Mouse (Mus musculus) CD4-positive, CD25-positive, alpha-beta regulatory T cell, adult 2 months (primary cell): ENCODE results near the gene Naa38.

Experiments used
- DNase-seq: peaks from one replicate; pipeline ENCODE4 v3.0.0-alpha.2; 2012; ENCODE audit warnings: low read depth, low spot score

The Naa38 gene

DNA sequence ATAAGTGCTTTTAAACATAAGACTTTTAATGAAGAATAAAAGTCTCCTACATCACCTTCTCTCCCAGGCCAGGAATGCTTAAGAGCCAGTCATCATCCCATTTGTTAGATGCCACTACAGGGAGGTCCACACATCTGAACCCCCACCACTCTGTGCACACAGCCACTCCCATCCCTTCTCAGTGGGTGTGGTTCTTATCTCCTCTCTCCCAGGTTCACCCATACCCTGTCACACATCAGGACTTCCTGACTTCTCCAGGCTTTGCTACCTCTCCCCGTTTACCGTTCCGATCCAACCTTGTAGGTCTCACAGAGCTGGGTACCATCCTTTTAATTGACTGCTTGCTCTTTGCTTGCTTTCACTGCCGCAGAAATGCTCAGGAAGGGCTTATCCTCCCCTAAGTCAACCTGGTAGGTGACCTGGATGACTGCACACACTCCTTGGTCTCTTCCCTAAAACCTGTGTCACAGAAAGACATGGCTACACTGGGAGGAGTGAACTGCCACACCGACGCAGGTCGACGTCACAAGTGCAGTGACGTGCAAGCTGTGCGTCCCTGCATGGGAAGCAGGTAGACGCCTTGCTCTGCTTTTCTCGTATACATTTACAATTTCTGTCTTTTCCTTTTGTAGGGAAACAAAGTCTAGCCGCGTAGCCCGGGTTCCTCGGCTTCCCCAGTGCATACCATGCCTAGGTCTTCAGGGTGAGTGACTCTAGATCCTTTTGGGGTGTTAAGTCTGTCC is 21.9 kb upstream of the Naa38 start:
- DNase-seq, result no peak

DNA sequence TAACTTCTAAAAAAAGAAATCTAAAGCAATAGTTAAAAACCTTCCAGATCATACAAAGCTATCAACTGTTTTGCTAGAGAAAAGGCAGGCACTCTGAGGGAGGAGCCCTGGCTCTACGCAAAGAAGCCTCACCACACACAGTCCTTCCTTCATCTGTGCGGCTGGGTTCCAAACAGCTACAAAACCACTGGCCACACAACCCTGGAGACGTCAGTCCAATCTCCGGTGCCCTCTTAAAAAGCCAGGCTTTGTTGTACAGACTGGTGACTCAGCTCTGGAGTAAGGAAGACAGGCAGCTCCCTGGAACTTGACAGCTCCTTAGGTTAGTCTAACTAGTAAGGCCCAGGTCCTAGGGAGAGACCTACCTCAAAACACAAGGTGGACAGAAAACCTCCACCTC is 19.6 kb upstream of the Naa38 start:
- no peak for DNase-seq

DNA sequence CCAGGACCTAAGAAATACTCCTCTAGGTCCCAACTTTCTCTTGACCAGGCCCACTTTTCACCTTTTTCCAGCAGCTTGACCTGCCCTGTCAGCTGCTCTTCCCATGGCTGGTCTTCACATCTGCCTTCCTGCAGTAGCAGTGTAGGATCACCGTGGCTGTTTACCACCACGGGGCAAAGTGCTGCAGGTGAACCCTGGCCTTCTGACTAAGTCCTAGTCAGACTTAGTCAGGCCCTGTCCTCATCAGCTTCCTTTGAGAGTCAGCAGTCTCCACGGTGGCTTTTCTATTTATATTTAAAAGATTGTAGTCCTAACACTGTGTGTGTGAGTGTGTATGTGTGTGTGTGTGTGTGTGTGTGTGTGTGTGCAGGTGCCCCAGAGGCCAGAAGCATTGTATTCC is 17.5 kb upstream of the Naa38 start:
- no peak for DNase-seq

DNA sequence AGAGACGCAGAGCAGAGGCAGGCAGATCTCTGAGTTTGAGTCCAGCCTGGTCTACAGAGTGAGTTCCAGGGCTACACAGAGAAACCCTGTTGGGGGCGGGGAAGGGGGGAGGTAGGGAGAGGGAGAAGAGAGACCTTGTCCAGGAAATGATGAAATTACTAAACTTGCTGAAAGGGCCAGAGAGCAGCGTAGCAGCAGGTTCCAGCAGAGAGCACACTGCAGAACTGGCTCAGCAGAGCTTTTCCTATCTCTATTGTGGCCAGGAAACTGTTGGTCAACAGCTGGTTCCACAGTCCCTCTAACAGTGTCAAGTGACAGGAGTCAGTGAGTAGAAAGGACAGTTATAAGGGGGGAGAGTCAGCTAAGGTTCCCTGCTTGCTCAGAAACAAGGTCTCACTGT is 15.7 kb upstream of the Naa38 start:
- no peak for DNase-seq

DNA sequence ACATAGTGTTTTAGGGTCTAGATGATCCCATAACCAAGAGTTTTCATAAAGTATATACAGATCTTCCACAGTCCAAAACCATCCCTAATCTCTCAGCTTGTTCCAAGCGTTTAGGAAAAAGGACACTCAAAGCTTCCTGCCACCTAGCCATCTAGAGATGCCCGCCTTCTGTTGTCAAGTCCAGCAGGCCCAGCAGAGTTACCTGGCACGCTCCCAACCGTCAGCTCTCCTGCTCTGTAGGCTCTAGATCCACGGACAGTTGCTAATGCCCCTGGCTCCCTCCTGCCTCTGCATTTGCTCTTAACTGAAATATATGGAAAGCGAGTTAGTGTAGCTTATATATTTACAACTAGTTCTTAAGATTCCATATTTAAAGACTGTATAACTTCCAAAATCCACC is 13.9 kb upstream of the Naa38 start:
- DNase-seq, result no peak

DNA sequence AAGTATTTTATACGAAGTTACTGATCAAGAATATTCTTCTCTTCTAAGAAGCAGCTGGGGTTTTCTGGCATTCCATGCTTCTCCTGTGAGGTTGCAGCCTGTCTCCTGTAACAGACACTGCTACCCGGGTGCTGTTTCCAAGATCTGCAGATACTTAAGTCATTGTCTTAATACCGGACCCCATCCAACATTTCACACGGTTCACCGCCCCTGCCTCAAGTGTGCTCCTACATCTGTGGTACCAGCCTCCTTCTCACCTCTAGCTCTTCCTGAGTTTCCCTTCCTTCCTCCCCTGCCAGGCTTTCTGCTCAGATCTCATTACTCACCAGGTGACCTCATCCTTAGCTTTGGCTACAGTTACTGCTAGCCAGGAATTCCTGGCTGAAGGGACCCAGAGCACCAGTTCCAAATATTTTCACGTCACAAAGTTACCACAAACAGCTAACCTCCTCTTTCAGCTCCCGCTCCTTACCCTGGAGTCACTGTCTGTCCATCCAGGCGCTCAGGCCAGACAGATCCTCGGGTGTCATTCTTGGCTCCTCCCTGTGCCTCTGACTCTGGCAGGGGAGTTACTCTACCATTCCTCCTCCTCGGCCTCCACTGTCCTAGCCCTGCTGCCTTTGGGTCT is 12.7 kb upstream of the Naa38 start:
- DNase-seq, result no peak

DNA sequence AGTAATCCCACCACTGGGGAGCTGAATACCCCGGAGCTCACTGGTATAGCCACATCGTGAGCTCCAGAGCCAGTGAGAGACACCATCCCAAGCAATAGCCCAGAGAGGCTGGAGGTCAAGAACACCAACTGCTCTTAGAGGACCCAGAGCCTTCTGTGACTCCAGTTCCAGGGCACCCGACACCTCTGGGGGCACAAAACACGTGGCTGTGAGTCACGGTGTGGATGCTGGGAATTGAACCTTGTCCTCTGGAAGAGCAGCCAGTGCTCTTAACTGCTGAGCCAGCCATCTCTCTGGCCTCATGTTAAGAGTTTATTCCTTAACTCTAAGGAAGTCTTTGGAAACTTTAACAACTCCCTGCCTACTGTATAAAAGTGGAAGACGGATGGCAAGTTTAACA is 10.3 kb upstream of the Naa38 start:
- DNase-seq, result no peak

DNA sequence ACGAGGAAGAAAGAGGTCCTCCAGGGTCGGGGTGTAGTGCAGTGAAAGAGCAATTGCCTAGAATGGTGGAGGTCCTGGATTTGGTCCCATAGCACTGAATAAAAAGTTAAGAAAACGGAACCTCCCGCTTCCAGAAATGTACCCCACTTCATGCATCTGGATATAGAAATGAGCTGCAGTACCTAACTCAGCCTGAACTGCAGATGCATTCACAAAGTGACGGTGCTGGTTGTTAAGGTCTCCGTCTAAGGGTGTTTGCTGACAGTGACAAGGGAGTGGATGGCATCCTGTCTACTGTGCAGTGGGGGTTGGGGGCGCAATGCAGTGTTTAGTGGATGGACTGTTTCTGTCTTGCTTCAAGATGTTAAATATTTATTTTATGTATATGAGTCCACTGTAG is 8.5 kb upstream of the Naa38 start:
- no peak for DNase-seq

DNA sequence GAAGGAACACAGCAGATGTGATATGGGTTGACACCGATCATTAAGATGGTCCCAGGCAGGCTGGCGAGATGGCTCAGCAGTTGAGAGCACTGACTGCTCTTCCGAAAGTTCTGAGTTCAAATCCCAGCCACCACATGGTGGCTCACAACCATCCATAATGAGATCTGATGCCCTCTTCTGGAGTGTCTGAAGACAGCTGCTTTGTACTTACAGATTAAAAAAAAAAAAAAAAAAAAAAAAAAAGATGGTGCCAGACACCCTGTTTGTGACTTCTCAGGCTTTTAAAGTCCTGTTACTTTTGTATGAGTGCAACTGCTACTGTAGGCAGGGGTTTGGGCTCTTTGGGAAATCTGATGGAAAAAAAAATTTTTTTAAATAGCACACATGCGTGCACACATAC is 6.6 kb upstream of the Naa38 start:
- DNase-seq, result no peak

DNA sequence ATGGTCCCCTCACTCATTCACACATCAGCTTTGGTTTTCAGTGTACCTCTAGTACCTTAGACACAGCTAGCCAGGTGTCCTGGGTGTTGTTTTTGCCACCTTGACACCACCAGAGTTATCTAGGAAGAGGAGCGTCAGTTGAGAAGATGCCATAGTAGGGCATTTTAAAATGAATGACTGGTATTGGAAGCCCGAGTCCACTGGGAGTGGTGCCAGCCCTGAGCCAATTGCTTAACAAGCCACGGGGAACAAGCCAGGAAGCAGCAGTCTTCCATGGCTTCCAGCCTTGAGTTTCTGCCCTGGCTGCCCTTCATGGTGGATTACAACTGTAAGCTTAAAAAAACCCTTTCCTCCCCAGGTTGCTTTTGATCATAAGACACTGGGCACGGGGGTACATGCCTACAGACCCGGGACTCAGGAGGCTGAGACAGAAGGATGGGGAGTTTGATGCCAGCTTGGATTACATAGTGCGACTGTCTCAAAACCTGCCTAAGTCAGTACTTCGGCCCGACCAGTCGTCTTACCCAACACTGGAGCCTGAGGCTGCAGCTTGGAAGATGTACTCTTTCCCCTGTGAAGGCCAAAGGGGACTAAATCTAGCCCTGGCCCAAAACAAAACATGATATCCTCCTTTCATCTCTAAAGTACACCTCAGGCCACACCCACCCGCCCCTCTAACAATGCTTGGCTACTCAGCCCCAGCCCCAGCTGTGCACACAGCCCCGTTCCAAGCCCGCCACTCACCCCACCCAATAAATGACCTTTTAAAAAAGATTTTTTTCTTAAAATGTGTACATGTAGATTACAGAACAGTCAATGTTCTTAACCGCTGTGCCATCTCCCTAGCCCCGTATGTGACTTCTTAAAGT is 5.5 kb upstream of the Naa38 start:
- DNase-seq, result peak; percentile 14

DNA sequence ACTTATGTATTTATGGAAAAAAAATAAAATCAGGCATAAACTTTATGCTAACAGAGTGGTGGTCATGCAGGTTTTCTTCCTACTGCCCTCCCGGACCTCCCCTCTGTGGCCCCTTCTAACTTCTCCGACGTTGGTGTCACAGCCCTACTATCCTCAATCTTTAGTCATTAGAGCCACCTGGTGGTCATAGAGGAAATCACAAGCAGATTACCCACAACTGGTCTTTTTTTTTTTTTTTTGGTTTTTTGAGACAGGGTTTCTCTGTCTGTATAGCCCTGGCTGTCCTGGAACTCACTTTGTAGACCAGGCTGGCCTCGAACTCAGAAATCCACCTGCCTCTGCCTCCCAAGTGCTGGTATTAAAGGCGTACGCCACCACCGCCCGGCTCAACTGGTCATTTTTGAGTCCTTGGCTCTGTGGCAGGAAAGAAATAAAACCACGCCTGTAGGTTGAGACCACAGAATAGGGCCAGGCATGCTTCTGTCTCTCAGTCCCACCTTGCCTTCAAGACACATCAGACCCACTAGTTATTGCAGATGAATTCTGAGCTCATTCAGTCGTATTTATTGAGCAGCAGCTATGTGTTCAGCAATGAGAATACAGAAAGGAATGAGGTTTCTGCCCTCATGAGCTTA is 4.8 kb upstream of the Naa38 start:
- DNase-seq, result peak; percentile 86

DNA sequence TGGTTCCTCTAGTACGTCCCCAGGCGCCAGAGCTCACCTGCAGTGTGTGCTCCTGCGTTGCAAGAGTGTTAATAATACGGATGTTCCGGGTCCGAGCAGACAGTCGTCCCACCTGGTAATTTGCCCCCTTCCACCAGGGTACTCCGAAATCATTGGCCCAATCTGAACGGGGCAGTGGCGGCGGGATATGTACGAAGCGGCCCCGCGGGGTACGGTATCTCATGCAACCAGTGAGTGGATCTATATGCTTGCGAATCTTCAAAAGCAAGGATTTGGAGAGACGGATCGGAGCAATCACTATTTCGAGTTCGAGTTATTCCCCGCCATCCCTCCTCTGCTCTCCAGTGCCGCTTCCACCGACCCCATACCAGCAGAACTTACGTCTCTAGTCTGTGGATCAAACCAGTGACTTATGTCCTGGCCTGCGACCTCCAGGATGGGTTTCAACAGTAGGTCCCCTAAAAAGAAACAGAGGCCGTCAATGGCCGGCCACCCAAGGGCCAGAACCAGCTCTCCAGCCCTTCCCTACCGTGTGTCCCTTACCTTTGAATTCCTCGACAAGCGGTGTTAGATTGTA is 608 bp upstream of the Naa38 start:
- DNase-seq, result peak; percentile 49

DNA sequence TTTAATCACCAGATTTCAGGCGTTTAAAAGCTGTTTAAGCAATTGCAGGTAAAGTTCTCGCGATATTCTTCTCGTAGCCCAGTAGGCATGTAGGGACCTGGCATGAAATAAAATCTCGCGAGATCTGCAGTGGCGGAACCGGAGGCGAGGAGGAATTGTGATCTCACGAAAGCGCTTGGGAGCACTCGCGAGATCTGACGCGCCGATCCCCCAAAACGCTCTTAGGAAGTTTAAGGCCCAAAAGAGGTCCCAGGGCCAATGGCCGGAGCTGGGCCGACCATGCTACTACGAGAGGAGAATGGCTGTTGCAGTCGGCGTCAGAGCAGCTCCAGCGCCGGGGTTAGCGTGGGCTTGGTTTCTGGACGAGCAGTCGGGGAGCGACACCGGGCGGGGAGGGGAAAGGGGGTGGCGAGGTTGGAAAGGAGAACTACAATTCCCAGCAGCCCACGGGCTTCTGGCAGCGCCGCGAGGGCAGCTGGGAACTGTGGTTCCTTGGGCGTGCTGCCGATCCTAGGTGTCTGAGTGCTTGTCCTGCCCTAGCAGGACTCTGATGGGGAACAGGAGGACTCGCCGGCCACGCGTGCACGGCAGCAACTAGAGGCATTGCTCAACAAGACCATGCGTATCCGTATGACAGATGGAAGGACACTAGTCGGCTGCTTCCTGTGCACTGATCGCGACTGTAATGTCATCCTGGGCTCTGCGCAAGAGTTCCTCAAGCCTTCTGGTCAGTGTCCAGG is 517 bp downstream of the Naa38 start:
- DNase-seq, result peak; percentile 98

DNA sequence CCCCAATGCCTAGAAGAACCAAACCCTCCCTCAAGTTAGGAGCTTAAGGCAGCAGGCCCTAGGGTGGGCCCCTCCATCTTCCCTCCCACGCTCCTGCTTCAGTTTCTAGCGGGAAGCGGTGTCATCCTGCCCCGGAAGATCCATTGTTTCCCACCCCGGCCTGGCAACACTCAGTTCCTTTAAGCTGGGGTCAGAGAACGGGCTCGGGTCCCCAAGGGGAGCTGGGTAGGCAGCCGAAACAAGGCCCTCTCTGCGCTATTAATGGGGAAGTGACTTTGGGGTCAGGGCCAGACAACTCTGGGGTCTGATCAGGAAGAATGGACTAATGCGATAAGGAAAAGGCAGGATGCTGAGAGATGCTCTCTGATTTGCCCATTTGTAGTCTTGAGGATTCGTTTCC is 1.5 kb downstream of the Naa38 start:
- no peak for DNase-seq

DNA sequence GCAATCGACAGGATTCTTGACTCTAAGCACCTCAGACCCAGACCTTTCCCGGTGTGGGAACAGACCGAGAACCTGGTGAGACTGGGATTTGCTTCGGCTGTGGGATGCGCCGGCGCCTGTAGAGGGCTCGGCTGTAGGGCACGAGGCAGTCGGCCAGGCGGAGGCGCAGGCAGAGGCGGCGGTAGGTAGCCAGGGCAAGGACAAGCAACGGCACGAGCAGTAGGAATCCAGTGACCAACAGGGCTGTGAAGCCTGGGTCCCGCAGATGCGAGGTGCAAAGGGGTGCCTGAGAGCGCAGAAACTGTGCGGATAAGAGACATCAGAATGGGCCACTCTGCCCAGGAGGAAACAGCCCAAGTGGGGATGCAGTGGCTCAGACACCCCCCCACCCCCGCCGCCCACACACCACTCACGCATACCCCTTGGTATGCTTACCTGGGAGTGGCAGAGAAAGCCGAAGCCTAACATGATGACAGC is 2.3 kb downstream of the Naa38 start:
- peak; percentile 27 for DNase-seq

DNA sequence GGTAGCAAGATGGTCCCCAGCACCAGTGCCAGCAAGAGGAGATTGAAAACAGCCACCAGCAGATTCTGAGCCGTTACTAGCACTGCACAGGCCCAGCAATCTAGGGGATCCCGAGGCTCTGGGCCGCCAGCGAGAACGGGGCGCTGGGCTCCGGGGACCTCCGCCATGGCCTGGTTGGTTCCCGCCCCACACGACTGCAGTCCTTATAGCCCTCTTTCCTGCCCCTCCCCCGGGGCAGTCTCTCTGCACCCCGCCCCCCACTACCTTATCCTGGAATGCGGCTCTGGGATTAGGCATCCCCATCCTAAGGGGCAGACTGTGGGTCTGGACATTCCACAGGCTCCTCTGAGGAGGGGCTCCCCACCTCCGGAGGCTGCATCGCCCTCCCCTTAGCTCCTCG is 2.8 kb downstream of the Naa38 start, which contains the start of gene Tmem88:
Gene Tmem88, minus strand, starts transcription at position 176 of the 400 bp plus-strand sequence.
- no peak for DNase-seq

DNA sequence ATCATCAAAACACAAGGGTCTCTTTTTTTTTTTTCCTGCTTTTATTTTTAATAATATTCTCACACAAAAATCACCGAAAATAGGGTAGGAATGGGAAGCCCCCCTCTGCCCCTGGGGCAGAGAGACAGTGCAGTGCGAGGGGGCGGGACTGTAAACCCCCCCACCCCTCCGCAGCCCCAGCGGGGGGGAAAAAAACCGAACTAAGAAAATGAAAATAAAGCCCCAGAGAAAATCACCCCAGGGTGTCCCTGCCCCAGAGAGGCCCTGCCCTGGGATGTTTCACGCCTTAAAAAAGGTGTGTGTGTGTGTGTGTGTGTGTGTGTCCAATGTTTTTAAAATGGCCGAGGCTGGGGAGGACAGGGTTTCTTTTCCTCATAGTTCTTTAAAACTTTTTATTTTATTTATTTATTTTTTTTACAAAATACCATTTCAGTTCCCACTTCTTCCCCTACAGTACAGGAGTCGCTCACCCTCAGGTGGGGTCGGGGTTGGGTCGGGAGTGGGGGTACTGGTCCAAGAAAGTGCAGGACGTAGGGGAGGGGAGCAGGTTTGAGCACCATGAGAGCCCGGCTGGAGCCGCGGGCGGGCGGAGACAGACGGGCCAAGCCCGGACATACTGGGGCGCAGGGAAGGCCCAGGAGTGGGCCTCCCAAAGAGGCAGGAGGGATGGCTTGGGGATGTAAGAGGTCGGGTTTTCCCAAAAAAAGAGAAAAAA is 3.4 kb downstream of the Naa38 start:
- peak; percentile 17 for DNase-seq

DNA sequence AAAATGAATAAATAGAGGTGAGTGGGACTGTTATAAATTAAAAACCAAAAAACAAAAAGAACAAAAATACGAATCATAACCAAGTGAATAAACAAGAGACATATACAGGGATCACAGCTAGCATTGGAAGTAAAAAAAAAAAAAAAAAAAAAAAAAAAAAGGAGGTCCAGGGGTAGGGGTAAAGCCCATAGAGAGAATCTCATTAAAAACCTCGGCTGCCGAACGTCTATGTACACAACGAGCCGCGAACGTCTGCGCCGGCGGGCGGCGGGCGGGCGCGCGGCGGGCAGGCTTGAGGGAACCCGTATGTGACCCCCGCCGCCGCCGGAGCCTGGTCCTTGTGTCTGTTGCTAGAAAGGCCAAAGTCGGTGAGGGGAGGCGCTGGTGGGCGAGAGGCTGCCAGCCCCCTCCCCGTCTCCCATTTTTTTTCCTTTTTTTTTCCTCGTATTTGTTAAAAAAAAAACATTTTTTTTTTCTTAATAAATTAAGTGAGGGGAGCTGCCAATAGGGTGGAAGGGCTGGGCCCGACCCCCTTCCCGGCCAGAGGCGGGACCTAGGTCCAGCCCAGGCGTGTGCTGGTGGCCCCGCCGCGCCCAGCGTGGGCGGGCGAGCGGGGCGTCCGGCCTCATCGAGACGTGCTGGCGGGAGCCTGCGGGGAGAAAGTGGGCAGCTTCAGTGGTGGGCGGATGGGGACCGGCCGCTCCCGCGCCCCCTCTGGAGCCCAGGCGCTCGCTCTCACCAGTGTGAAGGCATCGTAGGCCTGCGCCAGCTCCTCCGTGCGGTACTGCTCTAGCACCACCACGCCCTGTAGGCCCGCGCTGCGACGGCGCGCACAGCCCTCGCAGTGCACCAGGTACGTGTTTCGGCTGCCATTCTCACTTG is 4.2 kb downstream of the Naa38 start:
- DNase-seq, result peak; percentile 25
